Mouse (Mus musculus): Measurements from ENCODE around the gene Kctd4.
"Not testable (repeated sequence)": the region's sequence is repeated elsewhere in the genome, so short reads cannot be mapped to it uniquely, and the experiment has no call there.

The Kctd4 gene

DNA sequence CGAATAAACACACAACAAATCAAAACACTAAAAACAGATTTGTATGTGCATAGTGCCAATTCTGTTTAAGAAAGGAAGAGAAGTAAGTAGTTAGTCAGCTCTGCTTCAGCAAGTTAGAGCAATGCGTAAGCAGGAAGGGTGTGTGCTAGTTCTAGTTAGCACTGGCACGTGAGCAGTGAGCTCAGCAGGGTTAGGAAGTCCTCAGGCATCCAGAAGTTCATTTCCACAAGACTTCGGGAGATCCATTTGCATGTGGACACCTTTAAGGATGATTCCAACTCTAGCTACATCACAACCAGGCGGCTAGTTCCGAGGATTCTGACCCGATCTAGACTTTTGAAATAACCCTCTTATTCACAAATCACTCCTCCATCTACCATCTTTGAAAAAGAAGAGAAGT, at the start of gene Kctd4:
Gene Kctd4, plus strand, starts transcription at position 244 of the 400 bp plus-strand sequence.
- DNase-seq (ENCODE audit: low spot score) = no peak

DNA sequence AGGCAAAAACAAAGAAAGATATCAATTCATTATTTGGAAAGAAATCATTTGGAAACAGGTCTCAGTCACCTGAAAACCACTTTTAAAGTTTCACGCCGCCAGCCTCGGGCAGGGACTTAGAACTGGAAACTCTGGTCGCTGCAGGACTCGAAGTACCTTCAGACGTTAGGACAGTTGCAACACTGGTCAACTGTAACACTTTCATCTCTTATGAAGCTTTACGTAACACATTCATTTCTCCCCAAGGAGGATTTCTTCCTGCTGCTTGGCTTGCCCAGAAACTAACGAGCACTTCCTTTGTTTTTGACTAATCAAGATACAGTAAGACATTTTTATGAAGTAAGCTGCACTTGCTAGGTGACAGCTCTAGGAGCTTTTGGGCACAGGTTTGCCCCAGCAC, 47.9 kb upstream of the Kctd4 start:
- DNase-seq (ENCODE audit: low spot score) = no peak

DNA sequence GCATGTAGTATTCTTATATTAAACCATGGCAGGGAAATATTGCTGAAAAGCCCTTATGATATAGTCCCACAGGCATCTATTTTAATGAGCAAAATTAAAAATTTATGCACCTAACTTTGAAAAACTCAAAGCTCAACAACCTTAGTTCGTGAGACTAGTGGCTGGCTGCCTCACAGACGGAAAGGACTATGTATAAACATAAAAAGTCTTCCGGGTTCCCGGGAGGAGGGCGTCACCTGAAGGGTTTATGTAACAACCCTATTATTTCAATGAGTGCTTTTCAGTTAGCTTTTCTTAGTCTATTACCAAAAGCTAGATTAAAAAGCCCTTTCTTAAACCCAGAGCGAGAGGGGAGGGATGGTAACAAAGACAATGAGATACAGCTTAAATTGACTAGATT, 42.8 kb upstream of the Kctd4 start:
- no peak for DNase-seq (ENCODE audit: low spot score)

DNA sequence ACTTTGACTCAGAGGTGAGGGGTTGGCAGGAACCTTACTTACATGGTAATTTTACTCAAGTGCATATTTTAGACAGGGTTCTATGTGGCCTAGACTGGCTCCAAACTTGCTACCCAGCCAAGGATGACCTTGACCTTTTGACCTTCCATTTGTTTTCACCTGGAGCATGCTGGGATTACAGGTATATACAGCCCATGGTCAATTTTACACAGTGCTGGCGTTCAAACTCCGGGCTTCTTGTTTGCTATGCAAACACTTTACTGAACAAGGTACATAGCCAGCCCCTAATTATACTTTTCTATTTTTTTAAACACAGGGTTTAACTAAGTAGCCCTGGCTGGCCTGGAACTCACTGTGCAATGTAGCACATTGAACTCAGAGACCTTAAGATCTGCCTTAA, 42.1 kb upstream of the Kctd4 start:
- DNase-seq (ENCODE audit: low spot score) = no peak

DNA sequence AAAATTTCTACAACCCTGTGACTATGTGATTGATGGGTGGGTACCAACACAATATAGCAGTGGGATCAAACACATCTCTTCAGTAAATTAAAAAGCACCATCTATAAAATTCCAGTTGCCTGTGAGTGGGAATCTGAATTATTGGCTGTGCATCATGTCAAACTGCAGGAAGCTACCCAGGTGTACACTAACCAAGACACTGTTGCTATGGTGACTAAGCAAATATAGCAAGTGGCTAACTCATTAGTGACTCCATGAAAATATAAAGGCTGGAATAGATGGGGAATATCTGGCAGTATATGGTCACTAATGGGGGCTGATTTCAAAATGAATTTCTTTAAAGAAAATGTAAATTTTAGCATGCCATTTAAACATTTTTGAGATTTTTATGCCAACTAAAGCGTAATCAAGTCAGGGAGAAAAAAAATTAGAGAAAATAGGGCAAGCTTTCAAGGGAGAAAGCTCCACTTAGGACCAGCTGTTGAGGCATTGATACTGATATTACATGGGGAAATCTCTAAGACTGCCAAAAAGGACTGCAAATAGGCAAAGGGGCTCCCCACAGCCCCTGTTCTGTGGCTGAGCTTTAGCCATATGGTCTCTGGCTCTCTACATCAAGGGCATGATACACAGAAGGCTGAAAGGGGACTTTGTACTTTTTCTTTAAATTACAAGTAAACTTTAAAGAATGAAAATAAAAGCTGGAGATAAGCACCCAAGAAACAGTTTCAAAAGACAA, 31.3 kb upstream of the Kctd4 start:
- DNase-seq (ENCODE audit: low spot score) = no peak

DNA sequence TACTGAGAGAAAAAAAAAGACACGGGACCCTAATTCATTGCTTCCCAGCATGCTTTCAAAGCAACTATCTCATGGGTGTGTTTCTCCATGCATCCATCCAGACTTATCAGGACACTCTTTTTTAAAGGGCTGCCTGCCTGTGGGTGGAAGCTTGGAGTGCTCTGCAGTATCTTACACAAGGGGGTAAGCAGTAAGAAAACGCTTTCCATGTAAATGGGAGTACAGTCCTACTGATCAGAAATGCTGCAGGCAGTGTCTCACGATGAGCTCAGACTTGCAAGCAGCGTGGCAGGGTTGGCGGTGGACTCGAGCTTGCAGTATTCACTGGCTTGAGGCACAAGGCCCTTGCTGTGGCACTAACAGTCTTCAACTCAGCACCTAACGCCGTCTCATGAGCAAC, 25.1 kb upstream of the Kctd4 start:
- not testable (repeated sequence) for DNase-seq (ENCODE audit: low spot score)

DNA sequence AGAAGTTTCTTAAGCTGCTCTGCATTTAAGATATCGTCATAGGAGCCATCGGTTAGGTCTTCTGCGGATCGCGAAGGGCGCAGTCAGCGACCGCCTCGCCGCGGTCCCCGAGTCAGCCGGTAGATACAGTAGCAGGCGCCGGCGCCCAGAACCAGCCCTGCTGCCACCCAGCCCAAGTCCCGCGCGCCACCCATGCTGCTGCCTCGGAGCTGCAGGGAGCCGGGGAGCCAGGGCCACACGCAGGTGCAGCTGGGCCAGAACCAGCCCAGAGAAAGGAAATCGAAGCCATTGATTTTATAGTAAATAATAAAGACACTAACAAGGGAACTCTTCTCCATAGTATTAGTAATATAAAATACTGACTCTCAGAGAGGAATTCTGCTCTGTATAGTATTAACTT, 23.5 kb upstream of the Kctd4 start:
- no peak for DNase-seq (ENCODE audit: low spot score)

DNA sequence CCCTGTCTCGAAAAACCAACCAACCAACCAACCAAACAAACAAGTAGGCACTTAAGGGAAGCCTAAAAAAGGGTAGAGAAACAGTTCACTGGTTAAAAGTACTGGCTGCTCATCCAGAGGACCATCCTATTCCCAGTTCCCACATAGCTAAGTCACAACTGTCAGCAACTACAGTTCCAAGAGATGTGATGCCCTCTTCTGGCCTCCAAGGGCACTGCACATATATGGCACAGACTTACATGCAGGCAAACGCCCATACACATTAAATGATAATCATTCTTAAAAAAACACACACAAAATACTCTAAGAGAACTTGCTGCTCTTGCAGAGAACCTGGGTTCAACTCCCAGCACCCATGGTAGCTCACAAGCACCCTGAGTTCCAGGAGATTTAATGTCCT, 20.4 kb upstream of the Kctd4 start:
- no peak for DNase-seq (ENCODE audit: low spot score)

DNA sequence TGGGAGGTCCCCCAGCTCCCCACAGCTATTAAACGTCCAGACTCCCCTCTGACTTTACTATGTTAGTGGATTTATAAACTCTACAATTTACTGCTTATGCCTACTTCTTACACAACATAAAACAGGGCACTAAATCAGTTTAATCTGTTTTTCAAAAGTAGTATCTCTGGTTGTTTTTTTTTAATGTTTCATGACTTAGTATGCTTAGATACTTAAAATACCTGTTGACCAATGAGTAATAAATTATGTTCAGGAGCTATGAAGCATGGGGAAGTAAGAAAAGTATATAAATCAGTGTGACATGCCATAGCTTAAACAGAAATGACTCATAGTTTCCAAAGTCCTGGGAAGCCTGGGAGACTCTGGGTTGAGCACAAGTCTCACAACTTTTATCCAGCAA, 17.1 kb upstream of the Kctd4 start:
- DNase-seq (ENCODE audit: low spot score) = no peak

DNA sequence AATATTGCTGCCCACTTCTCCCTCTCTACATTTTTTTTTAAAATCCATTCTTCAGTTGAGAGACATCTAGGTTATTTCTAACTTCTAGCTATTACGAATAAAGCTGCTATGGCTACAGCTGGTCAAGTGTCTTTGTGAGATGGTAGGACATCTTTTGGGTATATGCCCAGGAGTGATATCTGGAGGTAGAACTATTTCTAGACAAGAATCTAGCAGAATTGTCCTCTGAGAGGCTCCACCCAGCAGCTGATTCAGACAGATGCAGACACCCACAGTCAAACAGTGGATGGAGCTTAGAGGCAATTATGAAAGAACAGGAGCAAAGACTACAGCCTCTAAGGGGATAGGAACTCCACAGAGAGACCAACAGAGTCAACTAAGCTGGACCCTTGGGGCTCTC, 13.3 kb upstream of the Kctd4 start:
- no peak for DNase-seq (ENCODE audit: low spot score)

DNA sequence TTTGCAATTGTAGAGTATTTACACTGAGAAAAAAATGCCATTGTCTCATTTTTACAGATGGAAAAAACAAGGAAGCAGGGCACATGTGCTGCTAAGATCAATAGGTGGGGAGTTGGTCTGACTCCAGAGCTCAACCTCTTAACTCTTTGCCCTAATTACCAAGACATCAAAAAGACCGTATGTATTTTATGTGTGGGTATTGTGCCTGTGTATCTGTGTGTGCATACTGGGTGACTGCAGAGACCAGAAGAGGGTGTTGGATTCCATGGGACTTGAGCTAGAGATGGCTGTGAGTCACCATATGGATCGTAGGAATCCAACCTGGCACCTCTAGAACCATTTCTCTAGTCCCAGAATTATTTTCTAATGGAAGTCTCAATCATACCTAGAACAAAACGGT, 12.4 kb upstream of the Kctd4 start:
- no peak for DNase-seq (ENCODE audit: low spot score)

DNA sequence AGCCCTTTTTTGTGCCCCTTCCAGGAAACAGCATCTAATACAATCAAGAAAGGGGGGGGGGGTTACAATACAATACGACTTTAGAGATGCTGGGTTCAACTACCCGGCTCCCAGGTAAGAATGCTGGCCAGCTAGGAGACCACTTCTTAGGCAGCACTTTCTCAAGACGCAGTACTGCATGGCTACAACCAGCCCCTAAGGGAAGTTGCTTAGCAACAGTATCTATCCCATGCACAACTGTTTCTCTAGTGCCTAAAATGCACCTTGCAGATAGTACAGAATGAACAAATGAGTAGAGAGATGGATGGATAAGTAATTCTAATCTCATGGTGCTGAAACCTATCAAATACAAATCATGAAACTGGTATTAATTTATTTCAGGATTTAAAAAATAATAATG, 7.1 kb upstream of the Kctd4 start:
- DNase-seq (ENCODE audit: low spot score) = no peak

DNA sequence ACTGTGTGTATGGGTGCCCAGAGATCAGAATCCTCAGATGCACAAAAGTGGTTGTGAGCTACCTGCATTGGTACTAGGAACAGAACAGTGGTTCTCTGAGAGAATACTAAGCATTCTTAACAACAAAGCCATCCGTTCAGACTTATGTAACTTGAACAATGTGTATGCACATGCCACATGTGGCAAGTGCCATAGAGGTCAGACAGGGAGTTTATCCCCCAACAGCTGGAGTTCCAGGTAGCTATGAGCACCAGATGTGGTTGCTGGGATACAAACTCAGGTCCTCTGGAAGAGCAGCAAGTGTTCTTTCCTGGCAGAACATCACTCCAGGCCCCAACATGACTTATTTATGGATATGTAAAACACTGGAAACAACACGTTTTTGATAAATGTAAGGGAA, 1.8 kb upstream of the Kctd4 start:
- DNase-seq (ENCODE audit: low spot score) = no peak

DNA sequence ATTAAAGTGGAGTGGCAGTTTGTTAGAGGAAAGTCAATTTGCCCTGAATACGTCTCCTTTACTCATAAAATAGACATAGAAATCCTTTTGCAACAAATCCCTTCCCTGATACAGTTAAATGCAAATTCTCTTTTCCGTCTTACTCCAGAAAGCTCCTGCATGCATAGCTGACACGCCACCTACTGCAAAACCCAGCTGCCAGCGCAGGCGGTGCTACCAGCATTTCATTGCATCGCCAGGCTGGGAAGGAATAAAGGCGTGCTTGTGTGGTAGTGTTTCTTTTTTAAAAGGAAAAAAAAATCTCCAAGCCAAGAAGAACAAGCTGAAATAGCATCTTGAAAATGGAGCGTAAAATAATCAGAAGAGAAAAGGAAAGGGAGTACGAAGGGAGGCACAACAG, 7.4 kb downstream of the Kctd4 start:
- no peak for DNase-seq (ENCODE audit: low spot score)

DNA sequence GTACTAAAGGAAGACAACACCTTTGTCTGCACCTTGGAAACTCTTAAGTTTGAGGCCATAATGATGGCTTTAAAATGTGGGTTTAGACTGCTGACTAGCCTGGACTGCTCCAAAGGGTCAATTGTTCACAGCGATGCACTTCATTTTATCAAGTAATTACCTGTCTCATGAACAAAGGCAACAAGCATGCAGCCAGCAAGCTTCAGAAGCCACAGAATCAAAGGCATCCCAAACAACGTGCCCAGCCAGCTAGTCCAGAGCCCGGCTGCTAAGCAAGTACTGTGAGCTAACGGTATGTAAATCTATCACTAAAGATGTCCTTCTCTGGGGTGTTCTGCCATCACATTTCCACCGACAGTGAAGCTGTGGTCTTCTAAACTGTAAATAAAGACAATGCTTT, 8.4 kb downstream of the Kctd4 start:
- DNase-seq (ENCODE audit: low spot score) = no peak

DNA sequence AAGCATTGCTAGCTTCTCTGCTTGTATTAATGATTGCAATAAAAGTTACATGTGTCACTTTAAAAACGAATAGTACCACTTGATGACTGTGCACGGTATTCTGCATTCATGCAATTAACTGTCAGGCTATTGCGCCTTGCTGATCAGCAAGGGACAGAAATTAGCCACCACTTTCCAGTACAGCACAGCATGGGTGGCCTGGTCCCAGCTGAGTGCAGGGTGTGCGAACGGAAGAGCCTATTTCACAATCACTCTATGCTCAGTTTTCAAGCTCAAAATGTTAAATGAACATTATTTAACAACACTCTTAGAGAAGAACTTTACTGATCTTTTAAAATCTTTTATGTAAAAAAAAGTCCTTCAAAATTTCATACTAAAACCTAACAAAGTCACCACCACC, 9.2 kb downstream of the Kctd4 start:
- no peak for DNase-seq (ENCODE audit: low spot score)

DNA sequence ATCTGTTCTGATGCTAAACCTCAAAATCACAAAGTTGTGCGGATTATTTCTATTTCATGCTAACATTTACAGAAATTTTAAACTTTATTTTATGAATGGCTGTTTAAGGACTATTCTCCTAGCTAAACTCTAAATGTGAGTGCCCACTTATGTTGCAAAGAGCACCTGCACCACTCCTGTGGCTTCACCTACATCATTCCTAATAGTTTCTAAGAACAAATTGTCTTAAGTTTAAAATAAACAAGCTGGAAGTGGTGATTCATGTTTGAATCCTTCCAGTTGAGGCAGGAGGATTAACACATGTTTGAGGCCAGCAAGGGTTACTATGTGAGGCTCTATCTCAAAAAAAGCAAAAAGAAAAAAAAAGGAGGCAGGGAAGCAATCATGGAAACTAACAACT, 9.6 kb downstream of the Kctd4 start:
- no peak for DNase-seq (ENCODE audit: low spot score)

DNA sequence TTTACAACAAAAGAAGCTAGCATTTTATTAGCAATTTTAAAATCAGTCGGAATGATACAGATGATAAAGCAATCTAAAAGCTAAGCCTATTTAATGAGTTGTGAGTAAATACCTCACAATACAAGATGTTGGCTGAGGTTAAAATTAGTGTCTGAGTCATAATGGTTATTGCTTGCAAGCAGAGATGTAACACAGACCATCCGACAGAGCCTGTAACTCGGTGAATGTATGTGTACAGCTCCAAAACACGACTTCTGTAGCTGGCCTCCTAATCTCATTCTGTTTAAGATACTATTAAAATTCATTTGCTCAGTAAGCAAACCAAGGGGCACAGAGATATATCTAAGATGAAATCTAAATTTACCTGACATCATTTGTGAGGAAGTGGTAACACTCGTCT, 12.5 kb downstream of the Kctd4 start:
- DNase-seq (ENCODE audit: low spot score) = peak; percentile 59

DNA sequence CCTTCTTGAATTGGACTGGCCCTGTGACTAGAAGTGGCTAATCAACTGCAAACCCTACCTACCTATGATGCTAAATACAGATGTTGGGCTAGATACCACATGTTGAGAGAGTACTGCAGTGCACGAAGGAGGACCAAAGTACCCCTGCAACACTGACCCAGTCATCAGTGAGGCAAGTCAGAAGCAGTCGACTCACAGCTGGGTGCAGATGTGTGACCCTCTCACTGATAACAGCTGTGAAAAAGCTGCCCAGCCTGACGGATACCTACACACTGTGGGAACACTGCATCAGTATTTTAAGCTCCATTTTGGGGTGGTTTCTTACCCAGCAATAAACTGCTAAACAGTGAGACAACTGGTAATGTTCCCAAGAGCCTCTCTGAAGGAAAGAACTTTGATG, 21.3 kb downstream of the Kctd4 start:
- DNase-seq (ENCODE audit: low spot score) = no peak

DNA sequence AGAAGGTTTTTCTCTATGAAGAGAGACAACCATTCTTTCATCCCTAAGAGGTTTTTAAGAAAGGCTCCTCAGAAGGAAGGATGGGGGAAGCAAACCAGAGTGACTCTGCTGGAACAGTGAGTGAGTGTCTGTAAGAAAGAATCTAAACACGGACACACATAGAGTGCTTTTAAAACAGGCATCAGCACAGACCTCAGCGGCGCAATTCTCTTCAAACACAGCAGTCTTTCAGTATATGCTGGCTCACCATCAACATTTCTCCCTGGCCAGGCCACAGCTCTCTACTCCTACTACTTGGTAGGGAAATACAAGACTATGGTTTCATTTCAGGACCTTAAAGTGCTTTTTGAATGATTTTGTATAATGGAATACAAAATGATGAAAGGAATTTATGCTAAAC, 26.4 kb downstream of the Kctd4 start:
- DNase-seq (ENCODE audit: low spot score) = no peak

DNA sequence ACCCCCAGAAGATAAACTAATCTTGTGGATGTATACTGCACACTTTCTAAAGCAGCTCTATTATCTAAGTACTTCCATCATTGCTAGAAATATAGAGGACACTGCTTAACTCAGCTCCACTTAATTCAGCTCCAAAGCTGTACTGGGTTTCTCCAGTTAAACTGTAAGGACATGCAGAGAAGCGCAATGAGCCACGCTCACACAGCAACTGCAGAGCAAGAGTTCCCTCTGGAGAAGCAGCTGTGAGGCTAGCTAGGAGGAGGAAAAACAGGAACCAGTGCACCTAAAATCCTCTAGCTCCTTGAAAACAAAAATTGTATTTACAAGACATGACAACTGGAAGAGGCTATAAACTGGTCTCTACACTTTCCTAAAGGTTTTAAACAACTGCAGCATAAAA, 29.1 kb downstream of the Kctd4 start:
- DNase-seq (ENCODE audit: low spot score) = no peak

DNA sequence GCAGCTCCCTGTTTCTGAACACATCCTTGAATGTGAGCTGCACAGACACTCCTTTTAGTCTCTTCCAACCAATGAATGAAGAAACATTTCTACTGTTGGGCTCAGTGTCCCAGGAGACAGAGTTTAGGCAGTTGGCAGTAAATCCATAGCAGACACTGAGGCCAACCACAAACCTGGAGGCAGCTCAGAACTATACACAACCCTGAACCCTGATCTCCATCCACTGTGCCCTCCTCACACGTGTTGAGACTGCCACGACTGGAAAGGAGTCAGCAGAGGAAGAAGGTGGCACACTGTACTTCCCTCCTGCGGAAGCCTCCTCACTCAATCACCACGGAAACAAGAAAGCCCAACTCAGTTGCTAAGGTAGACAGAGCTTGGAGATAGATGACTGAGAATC, 30.3 kb downstream of the Kctd4 start:
- DNase-seq (ENCODE audit: low spot score) = no peak

DNA sequence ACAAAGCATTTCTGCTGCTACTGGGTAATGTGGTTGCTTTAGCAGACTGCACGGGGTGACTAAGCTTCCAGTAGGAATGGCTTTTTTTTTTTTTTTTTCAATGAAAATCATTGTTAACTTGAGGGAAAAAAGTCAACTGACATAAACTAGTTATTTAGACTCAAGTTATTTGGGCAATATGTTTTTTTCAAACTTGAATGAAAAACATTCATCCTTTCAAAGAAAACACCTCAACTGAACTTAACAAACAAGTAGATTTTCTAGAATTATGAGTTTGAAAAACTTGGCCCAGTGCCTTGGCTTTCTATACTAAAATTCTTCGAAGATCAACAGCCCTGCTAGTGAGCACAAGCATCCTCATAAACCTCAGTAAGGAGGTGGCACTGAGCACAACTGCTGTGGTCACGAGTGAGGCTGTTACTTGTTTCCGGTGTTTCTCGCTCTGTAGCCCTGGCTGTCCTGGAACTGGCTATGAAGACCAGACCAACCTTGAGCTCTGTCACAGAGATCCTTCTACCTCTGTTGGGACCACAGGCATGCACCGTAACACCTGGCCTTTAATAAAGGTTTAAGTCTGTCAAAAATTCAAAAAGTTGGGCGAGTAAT, 32.2 kb downstream of the Kctd4 start:
- no peak for DNase-seq (ENCODE audit: low spot score)

DNA sequence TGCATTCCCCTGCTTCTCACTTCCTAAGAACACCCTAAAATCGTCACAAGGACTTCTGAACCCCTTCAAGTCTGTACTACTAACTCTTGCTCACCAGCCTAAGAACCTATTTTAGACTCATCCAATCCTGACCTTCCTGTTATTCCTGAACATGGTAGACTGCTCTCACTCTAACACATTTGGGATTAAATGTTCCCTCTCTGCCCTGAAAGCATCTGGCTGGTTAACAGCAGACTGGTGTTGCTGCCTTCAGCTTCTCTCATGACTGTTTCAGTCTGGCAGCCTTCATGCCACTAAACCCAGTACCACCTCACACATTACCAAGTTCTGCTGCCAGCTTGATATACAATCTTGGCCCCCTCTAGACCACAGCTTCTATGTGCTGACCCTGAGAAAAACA, 34.4 kb downstream of the Kctd4 start:
- no peak for DNase-seq (ENCODE audit: low spot score)
